Mouse (Mus musculus) 3T3-L1 (cell line): Measurements from ENCODE around the gene Apold1.

Experiments used
- DNase-seq: peaks from one replicate; pipeline ENCODE4 v3.0.0-alpha.2; 2015; ENCODE audit warnings: low read depth, low spot score

The Apold1 gene

GRCm38 (mm10) chr6:134972096-134972495 lies 9.4 kb upstream of the Apold1 start:
- DNase-seq: no peak

GRCm38 (mm10) chr6:134976628-134977027 lies 4.9 kb upstream of the Apold1 start:
- no peak for DNase-seq

GRCm38 (mm10) chr6:134983529-134984370 lies 2.2 kb downstream of the Apold1 start:
- peak; percentile 77 for DNase-seq

GRCm38 (mm10) chr6:134984748-134985147 lies 3.2 kb downstream of the Apold1 start:
- DNase-seq: peak; percentile 73

GRCm38 (mm10) chr6:134988377-134988776 lies 6.9 kb downstream of the Apold1 start:
- DNase-seq: no peak

GRCm38 (mm10) chr6:134990674-134991073 lies 9.2 kb downstream of the Apold1 start:
- peak; percentile 46 for DNase-seq

- peak; percentile 43 for DNase-seq
Observed at GRCm38 (mm10) chr6:134994031-134994651, 12.6 kb downstream of the Apold1 start.

GRCm38 (mm10) chr6:134994985-134995384 lies 13.5 kb downstream of the Apold1 start:
- no peak for DNase-seq

GRCm38 (mm10) chr6:134996918-134997317 lies 15.4 kb downstream of the Apold1 start:
- DNase-seq: peak; percentile 27

- no peak for DNase-seq
Observed at GRCm38 (mm10) chr6:134998076-134998475, 16.6 kb downstream of the Apold1 start.

- DNase-seq: peak; percentile 79
Observed at GRCm38 (mm10) chr6:134998781-134999180, 17.3 kb downstream of the Apold1 start.

GRCm38 (mm10) chr6:135000272-135000671 lies 18.8 kb downstream of the Apold1 start:
- DNase-seq: peak; percentile 29

- DNase-seq: no peak
Observed at GRCm38 (mm10) chr6:135001991-135002390, 20.5 kb downstream of the Apold1 start.

- DNase-seq: no peak
Observed at GRCm38 (mm10) chr6:135006372-135006771, 24.9 kb downstream of the Apold1 start.

GRCm38 (mm10) chr6:135011048-135011733 lies 29.7 kb downstream of the Apold1 start, which contains the start of gene Ddx47:
Ddx47 (plus strand) TSS chr6:135011612.
- DNase-seq: peak; percentile 98

GRCm38 (mm10) chr6:135011734-135012116 lies 30.2 kb downstream of the Apold1 start:
- no peak for DNase-seq

- DNase-seq: no peak
Observed at GRCm38 (mm10) chr6:135017211-135017610, 35.7 kb downstream of the Apold1 start.

GRCm38 (mm10) chr6:135019564-135019963 lies 38.0 kb downstream of the Apold1 start:
- DNase-seq: no peak

- no peak for DNase-seq
Observed at GRCm38 (mm10) chr6:135021633-135022032, 40.1 kb downstream of the Apold1 start.

GRCm38 (mm10) chr6:135023379-135023778 lies 41.9 kb downstream of the Apold1 start:
- DNase-seq: no peak

GRCm38 (mm10) chr6:135024781-135025420 lies 43.4 kb downstream of the Apold1 start:
- peak; percentile 47 for DNase-seq

- peak; percentile 92 for DNase-seq
Observed at GRCm38 (mm10) chr6:135026232-135026631, 44.7 kb downstream of the Apold1 start.
